ENCODE assay signal across 12 mouse cellular contexts in the genomic region with DNA sequence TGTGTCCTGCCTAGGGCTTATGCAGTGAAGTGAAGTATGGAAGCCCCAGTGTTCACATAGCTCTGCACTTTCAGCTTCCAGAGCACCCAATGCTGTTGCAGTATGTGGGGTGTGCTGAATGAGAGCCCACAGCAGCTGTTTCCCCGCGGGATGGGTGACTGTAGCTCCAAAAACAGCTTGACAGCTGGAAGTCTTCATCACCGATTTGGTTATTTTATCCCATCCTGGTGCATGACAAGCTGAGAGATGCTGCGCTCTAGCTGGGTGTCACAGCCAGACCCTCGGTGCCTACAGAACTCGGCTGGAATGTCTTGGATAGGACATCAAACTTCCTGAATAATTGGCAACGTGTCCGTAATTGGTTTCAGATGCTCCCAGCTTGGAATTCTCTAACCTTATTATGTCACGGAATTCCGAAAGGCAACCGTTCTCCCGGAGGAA.
DNase-seq lines count a peak whose midpoint lies in the region; ATAC-seq lines count a peak whose summit lies in the region.
"Had no signal": no experiment of that assay in that cellular context is flagged by ENCODE, and none has a peak within 500 bp of the region (broad histone marks: within the 10 kb centered on the region; RNA-seq: fewer than 3 reads in every experiment).

No protein-coding gene starts in this region.

- 70% methylated on average over 12 of the region's 12 CpGs for WGBS in kidney, embryonic 14.5 days
- 29% methylated on average over 12 of the region's 12 CpGs for WGBS in limb, embryonic 11.5 days
- 91% methylated on average over 12 of the region's 12 CpGs for WGBS in midbrain, embryonic 13.5 days

- no peaks in the 10 kb centered on the region for H3K27me3 ChIP-seq in kidney, embryonic 14.5 days (ENCODE audit: control insufficient read depth, insufficient read depth, low read length)
- H3K27me3 ChIP-seq in limb, embryonic 11.5 days (ENCODE audit: control insufficient read depth, insufficient read depth, low read length): peaks cover 3% of the 10 kb centered on the region; the same call in 1 of the 2 replicates
- H3K27me3 ChIP-seq in midbrain, embryonic 13.5 days: peaks cover 3% of the 10 kb centered on the region; the same call in 1 of the 2 replicates

- no peak overlapping the region for H3K4me3 ChIP-seq in kidney, embryonic 14.5 days (ENCODE audit: low read length)
- H3K4me3 ChIP-seq in limb, embryonic 11.5 days (ENCODE audit: low read depth, low read length): no peak overlapping the region
- no peak overlapping the region for H3K4me3 ChIP-seq in midbrain, embryonic 13.5 days (replicated peaks)

- DNase-seq in embryo, embryonic 10 days (ENCODE audit: low spot score): peak; percentile 79
- DNase-seq in embryo, embryonic 9.5 days (ENCODE audit: extremely low spot score): no peak
- peak; percentile 25 for DNase-seq in kidney, postnatal 10 days
- peak; percentile 56 for DNase-seq in limb, embryonic 11.5 days (ENCODE audit: low spot score)
- peak; percentile 25 to 75 for DNase-seq in lung, postnatal 4 days
- no peak for DNase-seq in spleen, postnatal 36 days (ENCODE audit: low spot score in 2 of 2)
- DNase-seq: adrenal gland, adult 8-10 months; right cerebral cortex, postnatal 14 days had no signal

- no peaks in the 10 kb centered on the region for H3K9me3 ChIP-seq in kidney, embryonic 14.5 days (ENCODE audit: control insufficient read depth, low read length)
- no peaks in the 10 kb centered on the region for H3K9me3 ChIP-seq in limb, embryonic 11.5 days (ENCODE audit: control insufficient read depth, low read length)
- H3K9me3 ChIP-seq in midbrain, embryonic 13.5 days: no peaks in the 10 kb centered on the region

- no peak overlapping the region for H3K27ac ChIP-seq in kidney, embryonic 14.5 days (ENCODE audit: low read depth, low read length)
- no peak overlapping the region for H3K27ac ChIP-seq in limb, embryonic 11.5 days (replicated peaks; ENCODE audit: low read depth, low read length)
- H3K27ac ChIP-seq in midbrain, embryonic 13.5 days: no peak overlapping the region

- H3K4me1 ChIP-seq in kidney, embryonic 14.5 days (ENCODE audit: control insufficient read depth, insufficient read depth, low read length): peaks cover 23% of the 10 kb centered on the region
- peaks cover 25% of the 10 kb centered on the region for H3K4me1 ChIP-seq in limb, embryonic 11.5 days (ENCODE audit: control insufficient read depth, insufficient read depth, low read length)
- H3K4me1 ChIP-seq in midbrain, embryonic 13.5 days (replicated peaks): peaks cover 16% of the 10 kb centered on the region

- no peak overlapping the region for H3K9ac ChIP-seq in kidney, embryonic 14.5 days (ENCODE audit: low read depth, low read length)
- H3K9ac ChIP-seq in limb, embryonic 11.5 days (ENCODE audit: low read length): no peak overlapping the region
- H3K9ac ChIP-seq in midbrain, embryonic 13.5 days (replicated peaks): no peak overlapping the region

- H3K36me3 ChIP-seq in kidney, embryonic 14.5 days (ENCODE audit: control insufficient read depth, insufficient read depth, low read length): no peaks in the 10 kb centered on the region
- H3K36me3 ChIP-seq in limb, embryonic 11.5 days (ENCODE audit: control insufficient read depth, insufficient read depth, low read length): no peaks in the 10 kb centered on the region
- no peaks in the 10 kb centered on the region for H3K36me3 ChIP-seq in midbrain, embryonic 13.5 days

- no peak overlapping the region for H3K4me2 ChIP-seq in kidney, embryonic 14.5 days (replicated peaks; ENCODE audit: low read depth, low read length)
- no peak overlapping the region for H3K4me2 ChIP-seq in limb, embryonic 11.5 days (ENCODE audit: low read depth, severe bottlenecking)
- H3K4me2 ChIP-seq in midbrain, embryonic 13.5 days (replicated peaks): no peak overlapping the region

- no peak for ATAC-seq in kidney, embryonic 14.5 days (ENCODE audit: low FRiP score, low TSS enrichment)
- ATAC-seq in limb, embryonic 11.5 days (ENCODE audit: insufficient number of reproducible peaks, low FRiP score, low TSS enrichment, low read depth): no peak
- no peak for ATAC-seq in midbrain, embryonic 13.5 days
- ATAC-seq: intestine, embryonic 16.5 days; midbrain, embryonic 16.5 days had no signal

Comparison
In these comparisons a context has a peak if more than half of its experiments do, and no peak if none do; other contexts are left out.
1. DNase-seq: peak in embryo, embryonic 10 days (single experiment), kidney, postnatal 10 days (single experiment), limb, embryonic 11.5 days (single experiment) and lung, postnatal 4 days (2 of 2); none in embryo, embryonic 9.5 days (single experiment) and spleen, postnatal 36 days (0 of 2).